In the genomic region with DNA sequence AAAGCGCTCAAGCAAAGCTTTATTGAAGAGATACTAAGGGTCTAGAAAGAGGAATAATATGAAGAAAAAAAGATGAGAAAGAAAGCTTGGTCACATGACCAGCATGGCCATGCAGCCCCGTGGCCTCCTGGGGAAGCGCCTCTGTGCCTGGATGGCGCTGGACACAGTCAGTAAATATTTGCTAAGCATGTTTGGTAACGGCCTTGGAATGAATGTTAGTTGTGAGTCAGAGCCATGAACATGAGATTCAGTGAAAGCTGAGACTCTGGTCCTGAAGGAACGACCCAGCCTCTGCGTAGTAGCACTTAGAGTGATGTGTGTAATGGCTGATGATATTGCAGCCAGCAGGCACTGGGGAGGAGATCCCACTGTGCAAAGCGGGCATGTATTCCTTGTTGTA, we compare ENCODE assay signal across 17 mouse cellular contexts.
DNase-seq lines count a peak whose midpoint lies in the region; ATAC-seq and TF ChIP-seq lines count a peak whose summit lies in the region.
"Had no signal": no experiment of that assay in that cellular context is flagged by ENCODE, and none has a peak within 500 bp of the region (broad histone marks: within the 10 kb centered on the region; RNA-seq: fewer than 3 reads in every experiment).

No protein-coding gene starts in this region.

- no peak overlapping the region for H3K9ac ChIP-seq in lung, postnatal 0 days (replicated peaks; ENCODE audit: low read depth)
- no peak overlapping the region for H3K9ac ChIP-seq in stomach, postnatal 0 days (ENCODE audit: low read length)
- H3K9ac ChIP-seq: forebrain, postnatal 0 days; hindbrain, embryonic 14.5 days; liver, embryonic 13.5 days; neural tube, embryonic 15.5 days had no signal

- peak overlapping the region; percentile 94 for H3K27ac ChIP-seq in gastrocnemius, adult 2 months
- no peak overlapping the region for H3K27ac ChIP-seq in lung, postnatal 0 days (ENCODE audit: low read length)
- no peak overlapping the region for H3K27ac ChIP-seq in stomach, postnatal 0 days (replicated peaks)
- H3K27ac ChIP-seq: heart, adult 2 months; hindbrain, embryonic 14.5 days; liver, embryonic 13.5 days; neural tube, embryonic 15.5 days had no signal

- H3K4me2 ChIP-seq in lung, postnatal 0 days (replicated peaks; ENCODE audit: low read depth, low read length) = no peak overlapping the region
- H3K4me2 ChIP-seq in stomach, postnatal 0 days (replicated peaks; ENCODE audit: low read depth) = no peak overlapping the region
- H3K4me2 ChIP-seq: hindbrain, embryonic 14.5 days; liver, embryonic 13.5 days; midbrain, embryonic 11.5 days; neural tube, embryonic 15.5 days had no signal

- H3K36me3 ChIP-seq in megakaryocyte, embryonic 14.5 days (replicated peaks; ENCODE audit: low read length) = no peaks in the 10 kb centered on the region
- no peaks in the 10 kb centered on the region for H3K36me3 ChIP-seq in lung, postnatal 0 days (ENCODE audit: insufficient read depth, low read length)
- H3K36me3 ChIP-seq in stomach, postnatal 0 days (ENCODE audit: control insufficient read depth, insufficient read depth, low read length) = no peaks in the 10 kb centered on the region
- H3K36me3 ChIP-seq: liver, embryonic 13.5 days had no signal

- H3K4me1 ChIP-seq in megakaryocyte, embryonic 14.5 days = no peaks in the 10 kb centered on the region
- peaks cover 6% of the 10 kb centered on the region; the same call in 1 of the 2 replicates for H3K4me1 ChIP-seq in lung, postnatal 0 days (ENCODE audit: insufficient read depth, low read depth, low read length)
- no peaks in the 10 kb centered on the region for H3K4me1 ChIP-seq in stomach, postnatal 0 days (replicated peaks; ENCODE audit: control insufficient read depth, insufficient read depth)

- intact Hi-C loops in gastrocnemius, adult 2 months (cut with DNase I) = no loop called here

- no peak overlapping the region for H3K4me3 ChIP-seq in gastrocnemius, adult 2 months
- peak overlapping the region; percentile 8 for H3K4me3 ChIP-seq in megakaryocyte, embryonic 14.5 days (replicated peaks)
- H3K4me3 ChIP-seq in lung, postnatal 0 days (ENCODE audit: low read depth, low read length) = no peak overlapping the region
- no peak overlapping the region for H3K4me3 ChIP-seq in stomach, postnatal 0 days (ENCODE audit: low read depth, low read length)
- H3K4me3 ChIP-seq: heart, adult 2 months; liver, embryonic 13.5 days; neural tube, embryonic 15.5 days had no signal

- TF ChIP-seq CTCF in gastrocnemius, adult 2 months (IDR thresholded peaks at IDR 0.05) = no peak
- no peak for TF ChIP-seq CTCF in lung, postnatal 0 days (IDR thresholded peaks at IDR 0.05)
- no peak for TF ChIP-seq CTCF in stomach, postnatal 0 days (IDR thresholded peaks at IDR 0.05; ENCODE audit: low read depth)

- DNase-seq in gastrocnemius, adult 2 months = peak; percentile 66
- DNase-seq in gastrocnemius, postnatal 10 days = no peak
- DNase-seq in lung, postnatal 0 days (ENCODE audit: low spot score) = peak; percentile 70
- DNase-seq in stomach, postnatal 0 days (ENCODE audit: low spot score) = peak; percentile 74
- no peak for DNase-seq in kidney, postnatal 14 days
- no peak for DNase-seq in right cerebral cortex, adult 18-20 months
- DNase-seq: forebrain, postnatal 0 days; heart, adult 2 months; liver, embryonic 13.5 days; retina, postnatal 1 day; thymus, postnatal 36 days had no signal

- H3K27me3 ChIP-seq in megakaryocyte, embryonic 14.5 days (replicated peaks) = peaks cover 14% of the 10 kb centered on the region
- no peaks in the 10 kb centered on the region for H3K27me3 ChIP-seq in lung, postnatal 0 days (replicated peaks; ENCODE audit: insufficient read depth, low read length)
- no peaks in the 10 kb centered on the region for H3K27me3 ChIP-seq in stomach, postnatal 0 days (ENCODE audit: control insufficient read depth, insufficient read depth, low read length)
- H3K27me3 ChIP-seq: neural tube, embryonic 15.5 days had no signal

- ATAC-seq in megakaryocyte, adult 5-6 weeks (ENCODE audit: poor library complexity, severe bottlenecking) = no peak
- ATAC-seq in lung, postnatal 0 days = peak; percentile 74
- ATAC-seq in stomach, postnatal 0 days (ENCODE audit: low FRiP score, low TSS enrichment) = peak; percentile 87
- ATAC-seq: forebrain, postnatal 0 days; intestine, embryonic 16.5 days had no signal

- TF ChIP-seq EP300 in lung, postnatal 0 days (IDR thresholded peaks at IDR 0.05) = no peak
- TF ChIP-seq EP300 in stomach, postnatal 0 days (optimal IDR thresholded peaks at IDR 0.05) = no peak

- WGBS in lung, postnatal 0 days = 58% methylated on average over 8 of the region's 8 CpGs
- WGBS in stomach, postnatal 0 days = 59% methylated on average over 8 of the region's 8 CpGs

- peaks cover 25% of the 10 kb centered on the region for H3K9me3 ChIP-seq in megakaryocyte, embryonic 14.5 days
- H3K9me3 ChIP-seq in lung, postnatal 0 days (ENCODE audit: low read length) = no peaks in the 10 kb centered on the region
- H3K9me3 ChIP-seq in stomach, postnatal 0 days (ENCODE audit: control insufficient read depth, low read length) = no peaks in the 10 kb centered on the region
- H3K9me3 ChIP-seq: liver, embryonic 13.5 days; neural tube, embryonic 15.5 days had no signal

Comparison
In these comparisons a context has a peak if more than half of its experiments do, and no peak if none do; other contexts are left out.
1. DNase-seq: peak in gastrocnemius, adult 2 months (single experiment), lung, postnatal 0 days (single experiment) and stomach, postnatal 0 days (single experiment); none in gastrocnemius, postnatal 10 days (single experiment), kidney, postnatal 14 days (single experiment) and right cerebral cortex, adult 18-20 months (single experiment).